Mouse (Mus musculus): ENCODE measurements around the gene Sec24a.
"Not testable (repeated sequence)": the region's sequence is repeated elsewhere in the genome, so short reads cannot be mapped to it uniquely, and the experiment has no call there.

The Sec24a gene

DNA sequence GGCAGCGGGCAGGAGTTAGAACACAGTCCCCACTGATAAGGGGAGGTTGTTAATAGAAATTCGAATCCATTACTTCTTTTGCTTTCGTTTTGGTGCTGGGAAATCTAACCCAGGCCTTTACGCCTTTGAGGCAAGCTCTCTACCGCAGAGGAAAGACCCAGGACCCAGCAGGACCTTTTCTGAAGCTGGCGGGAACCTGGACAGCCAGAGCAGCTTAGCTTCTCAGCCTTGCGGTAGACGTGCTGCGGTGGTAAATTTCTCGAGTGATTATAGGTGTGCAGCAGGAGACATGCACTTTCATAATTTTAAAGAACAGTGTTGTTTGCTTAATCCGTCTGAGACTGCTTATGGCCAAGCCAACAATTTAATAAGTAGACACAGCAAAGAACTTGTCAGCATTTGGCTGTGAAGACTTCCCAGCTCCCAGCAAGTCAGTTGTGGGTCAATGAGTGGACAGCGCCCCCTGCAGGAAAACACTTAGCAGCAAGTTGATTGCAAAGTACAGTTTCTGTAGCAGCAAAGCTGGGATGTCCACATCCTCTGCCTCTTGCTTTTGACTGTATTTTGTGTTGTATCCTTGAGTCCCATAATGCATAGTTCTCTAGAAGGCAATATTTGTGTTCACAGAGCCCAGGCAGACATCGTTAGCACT is 82.0 kb downstream of the Sec24a start:
- DNase-seq, result peak; percentile 84 to 92

DNA sequence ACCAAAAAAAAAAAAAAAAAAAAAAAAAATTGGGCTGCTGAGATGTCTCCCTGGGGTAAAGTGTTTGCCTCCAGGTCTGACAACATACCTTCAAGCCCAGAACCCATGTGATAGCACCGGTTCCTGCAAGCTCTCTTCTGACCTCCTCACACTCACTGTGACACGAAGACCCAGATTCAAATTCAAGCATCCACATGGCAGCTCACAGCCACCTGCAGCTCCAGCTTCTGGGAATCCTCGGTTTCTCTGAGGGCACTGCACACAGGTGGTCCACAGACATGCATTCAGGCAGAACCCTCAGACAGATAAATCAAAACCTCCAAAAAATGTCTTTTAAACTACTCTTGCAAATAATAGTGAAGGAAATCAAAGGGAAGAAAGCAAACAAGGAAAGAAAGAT is 84.0 kb downstream of the Sec24a start:
- no peak for DNase-seq

- no peak for DNase-seq
Measured at GRCm38 (mm10) chr11:51677737-51678418, 85.6 kb downstream of the Sec24a start.

DNA sequence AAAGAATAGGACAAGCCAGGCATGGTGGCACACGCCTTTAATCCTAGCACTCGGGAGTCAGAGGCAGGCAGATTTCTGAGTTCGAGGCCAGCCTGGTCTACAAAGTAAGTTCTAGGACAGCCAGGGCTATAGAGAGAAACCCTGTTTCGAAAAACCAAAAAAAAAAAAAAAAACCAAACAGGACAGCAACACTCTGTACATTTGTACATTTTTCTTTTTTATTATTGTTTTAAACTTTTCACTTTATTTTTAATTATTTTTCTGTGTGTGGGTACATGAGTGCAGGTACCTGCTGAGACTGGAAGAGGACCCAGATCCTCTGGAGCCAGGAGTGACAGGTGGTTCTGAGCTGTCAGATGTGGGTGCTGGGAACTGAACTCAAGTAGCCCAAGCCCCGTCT is 88.0 kb downstream of the Sec24a start:
- no peak for DNase-seq

GRCm38 (mm10) chr11:51673291-51673690 is 90.1 kb downstream of the Sec24a start:
- peak in 1 of 2 experiments; percentile 9 for DNase-seq

- no peak for DNase-seq
Measured at GRCm38 (mm10) chr11:51671376-51671775, 92.1 kb downstream of the Sec24a start.

DNA sequence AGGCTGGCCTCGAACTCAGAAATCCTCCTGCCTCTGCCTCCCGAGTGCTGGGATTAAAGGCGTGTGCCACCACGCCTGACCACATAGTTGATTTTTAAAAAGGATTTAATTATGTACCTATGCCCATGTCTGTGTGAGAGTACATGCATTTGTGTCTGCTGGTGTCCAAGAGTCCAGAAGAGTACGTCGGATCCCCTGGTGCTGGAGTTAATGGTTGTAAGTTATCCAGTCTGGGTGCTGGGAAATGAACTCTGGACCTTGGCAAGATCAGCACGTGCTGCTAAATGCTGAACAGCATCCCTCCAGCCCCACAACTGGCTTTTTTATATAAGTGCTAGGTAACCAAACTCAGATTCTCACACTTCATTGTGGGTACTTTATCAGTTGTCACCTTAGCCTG is 92.6 kb downstream of the Sec24a start:
- no peak for DNase-seq

DNA sequence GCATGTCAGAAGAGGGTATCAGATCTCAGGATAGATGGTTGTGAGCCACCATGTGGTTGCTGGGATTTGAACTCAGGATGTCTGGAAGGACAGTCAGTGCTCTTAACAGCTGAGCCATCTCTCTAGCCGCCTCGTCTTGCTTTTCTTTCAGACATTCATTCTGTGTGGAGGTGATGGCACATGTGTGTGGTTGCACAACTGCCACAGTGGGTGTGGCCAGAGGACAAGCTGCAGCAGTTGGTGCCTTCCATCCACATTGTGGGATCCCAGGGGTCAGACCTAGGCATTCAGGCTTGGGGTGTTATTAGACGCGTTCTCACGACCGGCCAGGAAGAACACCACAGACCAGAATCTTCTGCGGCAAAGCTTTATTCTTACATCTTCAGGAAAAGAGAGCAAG is 98.7 kb downstream of the Sec24a start:
- DNase-seq, result not testable (repeated sequence)

DNA sequence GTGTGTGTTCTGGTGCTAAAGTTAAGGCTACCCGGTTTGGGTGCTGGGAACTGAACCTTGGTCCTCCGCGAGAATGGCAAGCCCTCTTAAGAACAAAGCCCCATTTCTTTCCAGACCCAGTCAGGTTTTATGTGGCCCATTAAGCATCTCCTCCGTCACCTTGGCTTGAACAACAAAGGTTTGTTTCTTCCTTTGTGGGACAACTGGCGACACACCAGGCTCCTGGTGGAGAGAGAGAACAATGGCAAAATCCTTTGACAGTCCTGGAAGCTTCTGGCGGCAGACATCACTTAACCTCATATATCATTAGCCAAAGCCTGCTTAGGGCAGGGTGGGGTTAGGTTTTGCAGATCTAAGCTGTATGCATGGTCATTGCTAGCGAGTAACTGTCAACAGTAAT is 100.8 kb downstream of the Sec24a start:
- no peak for DNase-seq

- DNase-seq, result no peak
Measured at GRCm38 (mm10) chr11:51661867-51662365, 101.5 kb downstream of the Sec24a start.

DNA sequence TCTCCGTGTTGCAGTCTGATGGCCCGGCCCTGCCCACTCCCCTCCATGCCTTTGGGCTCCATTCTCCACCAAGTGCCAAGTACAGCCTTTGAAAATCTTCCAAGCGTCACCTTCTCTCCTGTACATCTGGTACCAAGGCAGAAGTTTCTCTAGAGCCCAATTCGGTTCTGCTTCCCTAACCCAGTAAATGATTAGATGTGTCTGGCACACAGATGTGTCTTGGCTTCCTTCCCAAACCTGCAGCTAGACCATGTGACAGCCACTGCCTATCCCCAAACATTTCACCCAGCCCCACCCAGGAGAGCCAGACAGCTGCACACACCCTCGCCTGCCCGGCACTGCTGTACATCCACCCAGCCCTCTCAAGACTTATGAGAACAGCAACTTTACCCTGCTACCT is 104.7 kb downstream of the Sec24a start:
- DNase-seq, result no peak

DNA sequence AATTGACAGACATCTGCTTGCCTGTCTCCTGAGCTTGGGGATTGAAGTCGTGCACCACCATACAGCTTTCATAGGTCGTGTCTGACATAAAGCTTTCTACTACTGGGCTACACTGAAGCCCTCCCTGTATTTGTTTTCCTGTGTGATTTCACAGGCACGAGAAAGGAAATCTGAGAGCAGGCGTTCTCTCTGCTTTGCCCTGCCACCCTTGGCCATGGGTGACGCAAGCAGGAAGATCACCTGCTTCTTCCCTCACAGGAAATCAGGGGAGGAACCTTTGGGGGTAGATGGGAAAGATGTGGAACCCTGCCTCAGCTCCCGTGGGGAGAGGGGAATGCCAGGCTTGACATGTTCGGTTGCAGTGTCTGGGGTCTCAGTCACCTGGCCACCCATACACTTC is 105.1 kb downstream of the Sec24a start:
- no peak for DNase-seq

- no peak for DNase-seq
Measured at GRCm38 (mm10) chr11:51656798-51657521, 106.5 kb downstream of the Sec24a start.

- no peak for DNase-seq
Measured at GRCm38 (mm10) chr11:51654891-51655290, 108.5 kb downstream of the Sec24a start.

DNA sequence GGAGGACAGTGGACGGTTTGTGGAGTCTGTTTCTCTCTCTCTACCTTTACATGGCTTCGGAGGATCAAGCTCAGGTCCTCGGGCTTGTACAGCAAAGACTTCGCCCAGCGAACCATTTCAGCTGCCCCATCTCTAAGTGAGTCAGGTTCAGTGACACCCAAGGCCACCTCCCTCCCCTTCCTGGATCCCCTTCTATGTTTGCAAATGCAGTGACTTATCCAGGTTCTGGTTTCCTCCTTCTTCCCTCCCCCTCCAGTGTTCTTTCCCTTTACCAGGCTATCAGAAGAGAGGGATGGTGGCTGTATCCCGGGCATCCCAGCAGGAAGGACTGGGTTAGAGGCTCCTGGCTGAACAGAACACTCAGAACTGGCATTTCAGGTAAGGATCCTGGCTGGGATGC is 109.7 kb downstream of the Sec24a start:
- no peak for DNase-seq

GRCm38 (mm10) chr11:51652889-51653418 is 110.5 kb downstream of the Sec24a start:
- DNase-seq, result no peak

GRCm38 (mm10) chr11:51650691-51651515 is 112.5 kb downstream of the Sec24a start, which contains the start of the genes N4bp3 and D930048N14Rik:
Gene N4bp3, minus strand, starts transcription at chr11:51650842.
Gene D930048N14Rik, plus strand, starts transcription at chr11:51650954.
- DNase-seq, result peak; percentile 49 to 68

GRCm38 (mm10) chr11:51650261-51650660 is 113.2 kb downstream of the Sec24a start:
- DNase-seq, result peak in 1 of 2 experiments; percentile 32

DNA sequence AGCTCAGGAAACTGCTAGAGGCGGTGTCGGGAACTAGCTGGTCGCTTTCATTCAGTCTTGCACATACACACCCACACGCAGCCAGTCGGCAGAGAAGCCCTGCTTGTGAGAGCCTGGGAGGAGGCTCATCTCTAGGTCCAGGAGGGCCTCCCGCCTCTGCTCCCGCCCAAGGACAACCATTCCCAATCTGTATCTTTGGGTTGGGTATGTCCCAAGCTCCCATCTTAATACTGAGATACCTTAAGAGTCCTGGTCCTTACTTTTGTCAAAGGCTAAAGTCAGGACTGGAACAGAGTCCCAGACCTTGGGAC is 113.6 kb downstream of the Sec24a start:
- DNase-seq, result no peak

DNA sequence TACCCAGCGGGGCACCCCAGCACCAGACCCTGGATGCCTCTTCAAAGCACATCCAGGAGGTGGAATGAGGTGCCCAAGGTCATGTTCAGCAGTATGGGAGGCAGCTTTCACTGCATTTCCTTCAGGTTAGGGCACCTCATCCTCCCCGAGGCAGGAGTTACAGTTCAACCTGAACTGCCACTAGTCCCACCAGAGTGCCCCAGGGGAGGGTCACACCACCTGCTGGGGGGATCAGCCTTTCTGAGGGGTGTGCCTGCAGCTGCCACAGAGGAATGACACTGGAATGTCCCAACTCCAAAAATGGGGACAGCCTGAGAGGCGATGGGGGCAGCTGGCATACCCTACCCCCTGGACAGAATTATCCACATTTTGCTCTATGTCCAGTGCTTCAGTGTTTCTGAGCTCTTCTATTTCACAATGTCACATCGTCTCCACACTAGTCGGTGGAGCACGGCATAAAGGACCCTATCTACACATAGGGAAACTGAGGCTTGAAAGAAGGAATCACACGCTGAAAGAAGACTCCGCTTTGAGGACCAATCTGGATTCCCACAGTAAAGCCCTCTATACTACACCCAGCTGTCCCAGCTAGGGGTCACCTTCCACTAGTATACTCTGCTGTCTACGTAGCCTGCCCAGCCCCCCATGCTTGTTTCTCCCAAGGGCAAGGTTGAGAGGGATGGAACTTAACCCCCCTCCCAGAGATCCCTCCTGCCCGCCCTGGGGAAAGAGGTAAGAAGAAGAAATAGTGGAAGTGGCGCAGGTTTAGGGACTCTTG is 114.1 kb downstream of the Sec24a start:
- DNase-seq, result no peak

DNA sequence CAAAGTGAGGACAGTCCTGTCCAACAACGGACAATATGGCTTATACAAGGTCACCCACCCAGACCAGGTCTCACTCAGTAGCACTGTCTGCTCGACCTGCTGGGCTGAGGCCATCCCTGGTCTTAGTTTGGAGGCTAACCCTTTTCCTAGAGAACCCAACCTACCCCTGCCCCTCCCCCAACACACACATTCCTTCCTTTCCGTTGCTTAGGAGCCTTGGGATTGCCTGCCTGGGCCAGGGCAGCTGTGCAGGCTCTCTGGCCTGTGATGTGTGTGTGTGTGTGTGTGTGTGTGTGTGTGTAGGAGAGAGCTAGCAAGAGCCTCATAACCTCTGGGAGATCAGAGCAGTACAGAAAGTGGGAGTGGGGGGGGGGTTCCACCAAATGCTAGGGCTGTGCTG is 114.9 kb downstream of the Sec24a start:
- peak in 1 of 2 experiments; percentile 5 for DNase-seq
